Mouse (Mus musculus): ENCODE data around the gene Dctn5.

DNA sequence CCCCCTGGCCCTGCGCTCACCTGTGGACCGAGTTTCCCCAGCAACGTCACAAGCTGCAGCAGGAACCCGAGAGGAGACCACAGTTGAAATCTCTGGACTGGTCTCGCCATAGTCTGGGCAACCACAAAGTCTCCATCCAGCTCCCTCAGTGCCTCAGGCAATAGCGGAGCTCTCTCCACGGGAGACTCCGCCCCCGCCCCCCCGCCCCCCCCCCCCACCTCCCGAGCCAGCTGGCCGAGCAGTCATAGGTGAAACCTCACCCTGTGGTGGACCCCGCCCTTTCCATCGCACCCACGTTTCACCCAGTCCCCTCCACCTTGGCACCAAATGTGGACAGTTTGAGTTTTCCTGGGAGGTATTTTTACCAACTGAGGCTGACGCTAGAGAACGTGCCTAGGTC, 53.2 kb downstream of the Dctn5 start, which contains the start of gene Ern2:
- TF ChIP-seq POLR2A (IDR thresholded peaks at IDR 0.05; ENCODE audit: low read depth, low read length) (no peak), CTCF (IDR thresholded peaks at IDR 0.05; ENCODE audit: borderline replicate concordance, insufficient read depth, low read length) (no peak)

All from embryonic fibroblast, embryonic 13.5 days (primary cell).